ENCODE assay signal across 9 mouse cellular contexts in genomic region chr6:119472135-119472534, GRCm38 (mm10). TPM values are rescaled to one million over a fixed set of nuclear protein-coding genes. Genes with fewer than 3 reads are reported as not detected.
DNase-seq lines count a peak whose midpoint lies in the region; ATAC-seq and TF ChIP-seq lines count a peak whose summit lies in the region.
"Had no signal": no experiment of that assay in that cellular context is flagged by ENCODE, and none has a peak within 500 bp of the region (broad histone marks: within the 10 kb centered on the region; RNA-seq: fewer than 3 reads in every experiment).

No protein-coding gene starts in this region.

- no peak for TF ChIP-seq POLR2A in cerebellum, adult 2 months (IDR thresholded peaks at IDR 0.05; ENCODE audit: borderline replicate concordance, insufficient read depth, low read length)

- H3K4me3 ChIP-seq in cerebellum, adult 2 months (replicated peaks; ENCODE audit: insufficient read depth, low read depth, low read length): no peak overlapping the region
- no peak overlapping the region; the same call in 1 of the 2 replicates for H3K4me3 ChIP-seq in liver, embryonic 12.5 days
- H3K4me3 ChIP-seq: midbrain, embryonic 12.5 days had no signal

- no peaks in the 10 kb centered on the region for H3K27me3 ChIP-seq in cerebellum, adult 2 months (ENCODE audit: control insufficient read depth, insufficient read depth, low read length)
- peaks cover 8% of the 10 kb centered on the region; the same call in 1 of the 2 replicates for H3K27me3 ChIP-seq in liver, embryonic 12.5 days (replicated peaks)
- H3K27me3 ChIP-seq: midbrain, embryonic 12.5 days had no signal

- H3K4me1 ChIP-seq in cerebellum, adult 2 months (ENCODE audit: control insufficient read depth, insufficient read depth, low read length): peaks cover 11% of the 10 kb centered on the region
- peaks cover 30% of the 10 kb centered on the region for H3K4me1 ChIP-seq in liver, embryonic 12.5 days

- H3K9me3 ChIP-seq in liver, embryonic 12.5 days (replicated peaks): no peaks in the 10 kb centered on the region
- H3K9me3 ChIP-seq: midbrain, embryonic 12.5 days had no signal

- H3K36me3 ChIP-seq in liver, embryonic 12.5 days: no peaks in the 10 kb centered on the region
- H3K36me3 ChIP-seq: midbrain, embryonic 12.5 days had no signal

- H3K4me2 ChIP-seq in liver, embryonic 12.5 days: peak overlapping the region; percentile 34; the same call in 1 of the 2 replicates
- H3K4me2 ChIP-seq: midbrain, embryonic 12.5 days had no signal

- TF ChIP-seq CTCF in cerebellum, adult 2 months (IDR thresholded peaks at IDR 0.05; ENCODE audit: borderline replicate concordance, insufficient read depth, low read depth, low read length): peak; percentile 71

- peak; percentile 70 to 73 for DNase-seq in layer of hippocampus, postnatal 10 days (ENCODE audit: low spot score in 2 of 2)
- DNase-seq in layer of hippocampus, adult 18-20 months (ENCODE audit: low spot score in 2 of 2): no peak
- DNase-seq in ES-CJ7 (ENCODE audit: low read depth, low spot score): peak; percentile 76
- peak; percentile 63 to 65 for DNase-seq in cerebellum, adult 2 months
- DNase-seq in gastrocnemius, postnatal 25 days: peak; percentile 44
- DNase-seq in layer of hippocampus, postnatal 14 days (ENCODE audit: low spot score in 2 of 2): no peak

- ATAC-seq in liver, embryonic 12.5 days: no peak
- peak; percentile 49; the same call in 1 of the 2 replicates for ATAC-seq in neutrophil, adult 5-6 weeks (ENCODE audit: extremely low read depth, insufficient number of reproducible peaks, low FRiP score, poor library complexity, severe bottlenecking)

- H3K27ac ChIP-seq in cerebellum, adult 2 months (ENCODE audit: insufficient read depth, low read length): no peak overlapping the region
- no peak overlapping the region for H3K27ac ChIP-seq in liver, embryonic 12.5 days
- H3K27ac ChIP-seq: midbrain, embryonic 12.5 days had no signal

- H3K9ac ChIP-seq in liver, embryonic 12.5 days: no peak overlapping the region
- H3K9ac ChIP-seq: midbrain, embryonic 12.5 days had no signal

- whole genome bisulfite sequencing in cerebellum, adult 2 months: 6% methylated on average over 5 of the region's 5 CpGs
- 24% methylated on average over 5 of the region's 5 CpGs for WGBS in liver, embryonic 12.5 days (ENCODE audit: insufficient replicate concordance)

RNA-seq across cellular contexts. Expression of gene Fbxl14, which starts 7.3 kb away (rescaled TPM):
- 10 to 100 TPM; 21.8 to 24.0 TPM for total RNA-seq in layer of hippocampus, postnatal 10 days (2021)
- total RNA-seq in layer of hippocampus, adult 18-20 months (2021): 10 to 100 TPM; 38.6 to 40.1 TPM
- polyA plus RNA-seq in cerebellum, adult 2 months (2012; rRNA removed): 34.1 TPM in 2 replicates
- total RNA-seq in gastrocnemius, postnatal 25 days (2021): 10 to 100 TPM in 1 of 2 experiments, 1 to 10 TPM in 1; 9.1 to 10.3 TPM
- polyA plus RNA-seq in liver, embryonic 12.5 days (2016; fragmentation: Nextera tagmentation; extraction: Ambion mirVana): 3.2 and 3.4 TPM in 2 replicates
- 58.9 and 63.7 TPM in 2 replicates for total RNA-seq in neutrophil, adult 5-6 weeks (2017)
- total RNA-seq in layer of hippocampus, postnatal 14 days (2021): 10 to 100 TPM; 24.2 to 25.8 TPM

RNA-seq across cellular contexts. Expression of gene Adipor2, which starts 54.6 kb away (rescaled TPM):
- total RNA-seq in layer of hippocampus, postnatal 10 days (2021): 10 to 100 TPM; 38.4 to 41.3 TPM
- 10 to 100 TPM; 47.1 to 50.6 TPM for total RNA-seq in layer of hippocampus, adult 18-20 months (2021)
- polyA plus RNA-seq in cerebellum, adult 2 months (2012; rRNA removed): 52.4 and 54.0 TPM in 2 replicates
- 10 to 100 TPM; 68.2 to 84.8 TPM for total RNA-seq in gastrocnemius, postnatal 25 days (2021)
- polyA plus RNA-seq in liver, embryonic 12.5 days (2016; fragmentation: Nextera tagmentation; extraction: Ambion mirVana): 30.2 TPM in 2 replicates
- total RNA-seq in neutrophil, adult 5-6 weeks (2017): 117 and 122 TPM in 2 replicates
- 10 to 100 TPM; 41.2 to 41.6 TPM for total RNA-seq in layer of hippocampus, postnatal 14 days (2021)

Comparison
In these comparisons a context has a peak if more than half of its experiments do, and no peak if none do; other contexts are left out.
1. DNase-seq: peak in layer of hippocampus, postnatal 10 days (2 of 2), ES-CJ7 (single experiment), cerebellum, adult 2 months (2 of 2) and gastrocnemius, postnatal 25 days (single experiment); none in layer of hippocampus, adult 18-20 months (0 of 2) and layer of hippocampus, postnatal 14 days (0 of 2).